Comparison of ENCODE assay signal across 16 mouse cellular contexts in genomic region chr8:124604066-124604465, GRCm38 (mm10). TPM values are rescaled to one million over a fixed set of nuclear protein-coding genes. Genes with fewer than 3 reads are reported as not detected.
DNase-seq lines count a peak whose midpoint lies in the region; ATAC-seq and TF ChIP-seq lines count a peak whose summit lies in the region.
"Had no signal": no experiment of that assay in that cellular context is flagged by ENCODE, and none has a peak within 500 bp of the region (broad histone marks: within the 10 kb centered on the region; RNA-seq: fewer than 3 reads in every experiment).

No protein-coding gene starts in this region.

- no peaks in the 10 kb centered on the region for H3K36me3 ChIP-seq in liver, embryonic 14.5 days (replicated peaks; ENCODE audit: control insufficient read depth, insufficient read depth, low read depth)
- H3K36me3 ChIP-seq in liver, embryonic 11.5 days (ENCODE audit: control insufficient read depth, insufficient read depth, low read length), result no peaks in the 10 kb centered on the region
- H3K36me3 ChIP-seq in MEL (ENCODE audit: control insufficient read depth in 1 of 2, insufficient read depth in 2 of 2, low read length in 2 of 2), result no peaks in the 10 kb centered on the region
- no peaks in the 10 kb centered on the region for H3K36me3 ChIP-seq in kidney, embryonic 14.5 days (ENCODE audit: control insufficient read depth, insufficient read depth, low read length)
- H3K36me3 ChIP-seq: embryonic facial prominence, embryonic 15.5 days; heart, embryonic 10.5 days; midbrain, embryonic 12.5 days had no signal

- peak; percentile 28 for TF ChIP-seq RAD21 in MEL (IDR thresholded peaks at IDR 0.05; ENCODE audit: low read depth, low read length)

- no peak overlapping the region for H3K4me2 ChIP-seq in liver, embryonic 14.5 days (ENCODE audit: low read depth)
- H3K4me2 ChIP-seq in liver, embryonic 11.5 days, result no peak overlapping the region
- no peak overlapping the region for H3K4me2 ChIP-seq in kidney, embryonic 14.5 days (replicated peaks; ENCODE audit: low read depth, low read length)
- H3K4me2 ChIP-seq: embryonic facial prominence, embryonic 15.5 days; midbrain, embryonic 12.5 days had no signal

- H3K4me1 ChIP-seq in liver, embryonic 14.5 days (replicated peaks; ENCODE audit: control insufficient read depth in 2 of 2, insufficient read depth in 2 of 2, low read length in 1 of 2), result no peaks in the 10 kb centered on the region
- no peaks in the 10 kb centered on the region for H3K4me1 ChIP-seq in liver, embryonic 11.5 days (replicated peaks; ENCODE audit: control insufficient read depth, insufficient read depth, low read length)
- no peaks in the 10 kb centered on the region for H3K4me1 ChIP-seq in MEL (ENCODE audit: control insufficient read depth in 1 of 2, insufficient read depth in 2 of 2, low read length in 2 of 2)
- H3K4me1 ChIP-seq in kidney, embryonic 14.5 days (ENCODE audit: control insufficient read depth, insufficient read depth, low read length), result no peaks in the 10 kb centered on the region
- H3K4me1 ChIP-seq: embryonic facial prominence, embryonic 15.5 days; heart, embryonic 10.5 days; midbrain, embryonic 12.5 days had no signal

- H3K27me3 ChIP-seq in liver, embryonic 14.5 days (ENCODE audit: control insufficient read depth, insufficient read depth, low read length), result no peaks in the 10 kb centered on the region
- H3K27me3 ChIP-seq in liver, embryonic 11.5 days (replicated peaks; ENCODE audit: control insufficient read depth, insufficient read depth, low read length), result no peaks in the 10 kb centered on the region
- peaks cover 5 to 6% of the 10 kb centered on the region in 2 experiments; a peak in 3 of 4 replicates for H3K27me3 ChIP-seq in MEL (ENCODE audit: control insufficient read depth in 1 of 2, insufficient read depth in 2 of 2, low read length in 2 of 2)
- no peaks in the 10 kb centered on the region for H3K27me3 ChIP-seq in kidney, embryonic 14.5 days (ENCODE audit: control insufficient read depth, insufficient read depth, low read length)
- H3K27me3 ChIP-seq: embryonic facial prominence, embryonic 15.5 days had no signal

- no peaks in the 10 kb centered on the region for H3K79me2 ChIP-seq in MEL (ENCODE audit: control insufficient read depth, insufficient read depth, low read length, poor library complexity)

- peak; percentile 73 for DNase-seq in heart, adult 11 months
- DNase-seq in heart, postnatal 36 days, result no peak
- DNase-seq in liver, embryonic 14.5 days (ENCODE audit: low read depth in 3 of 3, low spot score in 3 of 3), result no peak
- DNase-seq in liver, embryonic 11.5 days (ENCODE audit: low spot score), result no peak
- no peak for DNase-seq in MEL (ENCODE audit: low read depth, low spot score)
- peak; percentile 31 for DNase-seq in thymus, postnatal 0 days (ENCODE audit: low spot score)
- DNase-seq: lung, postnatal 36 days had no signal

- no peak overlapping the region for H3K27ac ChIP-seq in liver, embryonic 14.5 days
- H3K27ac ChIP-seq in liver, embryonic 11.5 days (ENCODE audit: low read depth, low read length), result no peak overlapping the region
- no peak overlapping the region for H3K27ac ChIP-seq in MEL (ENCODE audit: control insufficient read depth, low read depth, low read length)
- no peak overlapping the region for H3K27ac ChIP-seq in kidney, embryonic 14.5 days (ENCODE audit: low read depth, low read length)
- H3K27ac ChIP-seq: embryonic facial prominence, embryonic 15.5 days; heart, embryonic 10.5 days; midbrain, embryonic 12.5 days had no signal

- no peak for TF ChIP-seq POLR2A in MEL (IDR thresholded peaks at IDR 0.05; ENCODE audit: control insufficient read depth in 1 of 2, insufficient read depth in 1 of 2, low read depth in 1 of 2, low read length in 2 of 2, poor library complexity in 1 of 2)

- no peak for TF ChIP-seq EP300 in liver, embryonic 14.5 days (IDR thresholded peaks at IDR 0.05; ENCODE audit: low read depth)
- no peak for TF ChIP-seq EP300 in MEL (IDR thresholded peaks at IDR 0.05; ENCODE audit: low read depth in 1 of 2, low read length in 2 of 2)

- ATAC-seq in liver, embryonic 14.5 days (ENCODE audit: insufficient read depth), result no peak
- ATAC-seq in liver, embryonic 11.5 days (replicated peaks; ENCODE audit: low FRiP score), result no peak
- ATAC-seq in kidney, embryonic 14.5 days (ENCODE audit: low FRiP score, low TSS enrichment), result no peak
- ATAC-seq: forebrain, embryonic 14.5 days; intestine, embryonic 16.5 days had no signal

- H3K9ac ChIP-seq in liver, embryonic 14.5 days (replicated peaks), result no peak overlapping the region
- H3K9ac ChIP-seq in liver, embryonic 11.5 days (ENCODE audit: low read depth, low read length), result no peak overlapping the region
- H3K9ac ChIP-seq in MEL (ENCODE audit: control insufficient read depth, low read depth, low read length, poor library complexity, severe bottlenecking), result no peak overlapping the region
- H3K9ac ChIP-seq in kidney, embryonic 14.5 days (ENCODE audit: low read depth, low read length), result no peak overlapping the region
- H3K9ac ChIP-seq: embryonic facial prominence, embryonic 15.5 days; midbrain, embryonic 12.5 days had no signal

- WGBS in liver, embryonic 14.5 days (ENCODE audit: insufficient replicate concordance), result 52% methylated on average over 5 of the region's 5 CpGs
- WGBS in liver, embryonic 11.5 days, result 65% methylated on average over 5 of the region's 5 CpGs
- 81% methylated on average over 5 of the region's 5 CpGs for WGBS in kidney, embryonic 14.5 days

- H3K4me3 ChIP-seq in liver, embryonic 14.5 days (ENCODE audit: insufficient read depth in 1 of 2, low read depth in 2 of 2, low read length in 2 of 2), result no peak overlapping the region
- no peak overlapping the region for H3K4me3 ChIP-seq in liver, embryonic 11.5 days (ENCODE audit: low read depth, low read length)
- H3K4me3 ChIP-seq in MEL (ENCODE audit: control insufficient read depth in 1 of 2, insufficient read depth in 1 of 2, low read depth in 2 of 2, low read length in 2 of 2), result no peak overlapping the region
- no peak overlapping the region for H3K4me3 ChIP-seq in kidney, embryonic 14.5 days (ENCODE audit: low read length)
- H3K4me3 ChIP-seq: embryonic facial prominence, embryonic 15.5 days; heart, embryonic 10.5 days; midbrain, embryonic 12.5 days had no signal

- TF ChIP-seq CTCF in liver, embryonic 14.5 days (IDR thresholded peaks at IDR 0.05; ENCODE audit: low read depth), result peak; percentile 45
- peak; percentile 35 to 53 (median 38) for TF ChIP-seq CTCF in MEL (IDR thresholded peaks at IDR 0.05 in 2 of 3, conservative IDR thresholded peaks at IDR 0.05 in 1 of 3; ENCODE audit: control insufficient read depth in 1 of 3, insufficient read depth in 1 of 3, low read depth in 2 of 3, low read length in 3 of 3, poor library complexity in 1 of 3, severe bottlenecking in 1 of 3)

- no peaks in the 10 kb centered on the region for H3K9me3 ChIP-seq in liver, embryonic 14.5 days (ENCODE audit: control insufficient read depth, low read length)
- H3K9me3 ChIP-seq in liver, embryonic 11.5 days (ENCODE audit: control insufficient read depth, low read length), result no peaks in the 10 kb centered on the region
- H3K9me3 ChIP-seq in MEL (replicated peaks; ENCODE audit: insufficient read depth, low read length), result no peaks in the 10 kb centered on the region
- no peaks in the 10 kb centered on the region for H3K9me3 ChIP-seq in kidney, embryonic 14.5 days (ENCODE audit: control insufficient read depth, low read length)
- H3K9me3 ChIP-seq: embryonic facial prominence, embryonic 15.5 days; heart, embryonic 10.5 days; midbrain, embryonic 12.5 days had no signal

- intact Hi-C loops in heart, postnatal 36 days (cut with DNase I), result no loop called here

TF ChIP-seq in MEL, 35 proteins besides CTCF, POLR2A, EP300 and RAD21:
- TF ChIP-seq ZNF384 (IDR thresholded peaks at IDR 0.05; ENCODE audit: low read depth, low read length) (no peak), SMC3 (IDR thresholded peaks at IDR 0.05; ENCODE audit: low read depth, low read length) (peak; percentile 25; the same call in 1 of the 2 replicates), POLR2AphosphoS2 (IDR thresholded peaks at IDR 0.05; ENCODE audit: low read length) (no peak), UBTF (IDR thresholded peaks at IDR 0.05; ENCODE audit: borderline replicate concordance, insufficient read depth, low read depth, low read length) (no peak)
TF ChIP-seq in MEL: peak in this region for 1.

RNA-seq across cellular contexts. Expression of gene Capn9, which starts 28.2 kb away (rescaled TPM):
- not detected for total RNA-seq in heart, postnatal 36 days (2021)
- not detected in 2 replicates for polyA plus RNA-seq in liver, embryonic 14.5 days (2012; rRNA removed)
- polyA plus RNA-seq in liver, embryonic 14.5 days (2014; fragmentation: Nextera tagmentation; extraction: Ambion mirVana), result not detected in 2 replicates
- not detected in 2 replicates for polyA plus RNA-seq in liver, embryonic 11.5 days (2014; fragmentation: Nextera tagmentation; extraction: Ambion mirVana)
- not detected in 2 replicates for total RNA-seq in MEL (2012; rRNA removed)
- polyA plus RNA-seq in MEL (2012; ENCODE audit: insufficient read depth in 1 of 2, insufficient read length in 2 of 2, low read depth in 1 of 2, low replicate concordance in 2 of 2, missing spikeins in 1 of 2), result not detected
- polyA plus RNA-seq in thymus, postnatal 0 days (2015; fragmentation: Nextera tagmentation; extraction: Ambion mirVana), result 0.14 and 0.37 TPM in 2 replicates
- 0.08 TPM in 1 of 2 replicates, not detected in the other for polyA plus RNA-seq in kidney, embryonic 14.5 days (2014; fragmentation: Nextera tagmentation; extraction: Ambion mirVana)
- total RNA-seq: common myeloid progenitor, adult 5-6 weeks; gastrocnemius, adult 18-20 months; hematopoietic stem cell, adult 5-6 weeks had no signal
- polyA plus RNA-seq: heart, embryonic 10.5 days had no signal

RNA-seq across cellular contexts. Expression of gene Agt, which starts 34.6 kb away (rescaled TPM):
- 10 to 100 TPM in 1 of 2 experiments, 1 to 10 TPM in 1; 6.4 to 11.8 TPM for total RNA-seq in heart, postnatal 36 days (2021)
- 63.3 and 73.0 TPM in 2 replicates for polyA plus RNA-seq in liver, embryonic 14.5 days (2012; rRNA removed)
- polyA plus RNA-seq in liver, embryonic 14.5 days (2014; fragmentation: Nextera tagmentation; extraction: Ambion mirVana), result 94.2 and 94.5 TPM in 2 replicates
- polyA plus RNA-seq in liver, embryonic 11.5 days (2014; fragmentation: Nextera tagmentation; extraction: Ambion mirVana), result 14.5 and 15.2 TPM in 2 replicates
- total RNA-seq in MEL (2012; rRNA removed), result not detected in 2 replicates
- not detected for polyA plus RNA-seq in MEL (2012; ENCODE audit: insufficient read depth in 1 of 2, insufficient read length in 2 of 2, low read depth in 1 of 2, low replicate concordance in 2 of 2, missing spikeins in 1 of 2)
- polyA plus RNA-seq in thymus, postnatal 0 days (2015; fragmentation: Nextera tagmentation; extraction: Ambion mirVana), result 2.1 and 2.7 TPM in 2 replicates
- polyA plus RNA-seq in kidney, embryonic 14.5 days (2014; fragmentation: Nextera tagmentation; extraction: Ambion mirVana), result 0.27 and 0.28 TPM in 2 replicates
- total RNA-seq: hematopoietic stem cell, adult 5-6 weeks had no signal
- polyA plus RNA-seq: forebrain, embryonic 14.5 days had no signal

RNA-seq across cellular contexts. Expression of gene 2310022B05Rik, which starts 59.1 kb away (rescaled TPM):
- total RNA-seq in heart, postnatal 36 days (2021), result 10 to 100 TPM; 68.7 to 73.6 TPM
- 8.2 and 8.7 TPM in 2 replicates for polyA plus RNA-seq in liver, embryonic 14.5 days (2012; rRNA removed)
- 5.5 and 7.7 TPM in 2 replicates for polyA plus RNA-seq in liver, embryonic 14.5 days (2014; fragmentation: Nextera tagmentation; extraction: Ambion mirVana)
- 16.3 and 17.5 TPM in 2 replicates for polyA plus RNA-seq in liver, embryonic 11.5 days (2014; fragmentation: Nextera tagmentation; extraction: Ambion mirVana)
- 5.7 and 6.2 TPM in 2 replicates for total RNA-seq in MEL (2012; rRNA removed)
- 10 to 100 TPM in 1 of 2 experiments, not detected in 1; 27.0 TPM for polyA plus RNA-seq in MEL (2012; ENCODE audit: insufficient read depth in 1 of 2, insufficient read length in 2 of 2, low read depth in 1 of 2, low replicate concordance in 2 of 2, missing spikeins in 1 of 2)
- 6.7 and 6.9 TPM in 2 replicates for polyA plus RNA-seq in thymus, postnatal 0 days (2015; fragmentation: Nextera tagmentation; extraction: Ambion mirVana)
- 28.1 and 38.8 TPM in 2 replicates for polyA plus RNA-seq in kidney, embryonic 14.5 days (2014; fragmentation: Nextera tagmentation; extraction: Ambion mirVana)

Comparison
In these comparisons a context has a peak if more than half of its experiments do, and no peak if none do; other contexts are left out.
1. DNase-seq: peak in heart, adult 11 months (single experiment) and thymus, postnatal 0 days (single experiment); none in heart, postnatal 36 days (0 of 2), liver, embryonic 14.5 days (0 of 3), liver, embryonic 11.5 days (single experiment) and MEL (single experiment).